Mouse (Mus musculus) small intestine, adult 2 months (tissue): ENCODE measurements around the gene Nme7.

Experiments
- CTCF ChIP-seq: fragments of 200-500 bp; IDR thresholded peaks from 2 replicates; pipeline ENCODE4 v1.5.1; 2012; ENCODE audit warnings: low read depth, mild to moderate bottlenecking, control low read depth, inconsistent platforms, low read length, moderate library complexity, mixed read lengths; ENCODE audit not compliant: insufficient replicate concordance, insufficient read length; ENCODE audit errors: extremely low read depth
- POLR2A ChIP-seq: fragments of 200-500 bp; IDR thresholded peaks from 2 replicates; pipeline ENCODE4 v1.6.1; 2012; ENCODE audit warnings: low read depth, mild to moderate bottlenecking, control low read depth, inconsistent platforms, low read length, moderate library complexity

GRCm38 (mm10) chr1:164447521-164447920 is 143.6 kb downstream of the Nme7 start:
- TF ChIP-seq CTCF (no peak), POLR2A (no peak)
